Comparison of ENCODE assay signal across 8 mouse cellular contexts in genomic region chr8:104436038-104436437, GRCm38 (mm10). TPM values are rescaled to one million over a fixed set of nuclear protein-coding genes. Genes with fewer than 3 reads are reported as not detected.
DNase-seq lines count a peak whose midpoint lies in the region; ATAC-seq and TF ChIP-seq lines count a peak whose summit lies in the region.

No protein-coding gene starts in this region.

- 80% methylated on average over 12 of the region's 12 CpGs for WGBS in midbrain, embryonic 12.5 days

- no peak overlapping the region for H3K9ac ChIP-seq in midbrain, embryonic 12.5 days (replicated peaks)

- H3K4me1 ChIP-seq in midbrain, embryonic 12.5 days, result peaks cover 11% of the 10 kb centered on the region

- peak overlapping the region; percentile 92 for H3K27ac ChIP-seq in left cerebral cortex, adult 2 months
- 0 out of 2 replicates have a peak overlapping the region, but pooled peaks have one; percentile 31 for H3K27ac ChIP-seq in midbrain, embryonic 12.5 days (replicated peaks)

- H3K4me2 ChIP-seq in midbrain, embryonic 12.5 days (replicated peaks), result no peak overlapping the region

- no peak for TF ChIP-seq CTCF in left cerebral cortex, adult 2 months (IDR thresholded peaks at IDR 0.05)

- intact Hi-C loops in left cerebral cortex, adult 2 months (cut with DNase I), result loop anchor here (2.0 to 5.0 kb wide), 2 partner anchors 25 to 39 kb away; partner anchors contain the start of gene Cmtm4

- peak overlapping the region; percentile 30 for H3K4me3 ChIP-seq in left cerebral cortex, adult 2 months
- H3K4me3 ChIP-seq in midbrain, embryonic 12.5 days, result no peak overlapping the region

- H3K36me3 ChIP-seq in midbrain, embryonic 12.5 days, result peaks cover 92% of the 10 kb centered on the region

- no peaks in the 10 kb centered on the region for H3K9me3 ChIP-seq in midbrain, embryonic 12.5 days

- ATAC-seq in inflammation-experienced regulatory T-cells, adult 6 months, result peak; percentile 50
- ATAC-seq in midbrain, embryonic 12.5 days (ENCODE audit: low FRiP score, low read depth), result peak; percentile 92

- peak; percentile 36 for DNase-seq in ZHBTc4 (ENCODE audit: low read depth, low spot score)
- peak; percentile 100 for DNase-seq in cerebellum, adult 9-10 months
- DNase-seq in gastrocnemius, postnatal 10 days, result peak; percentile 99
- peak; percentile 94 to 98 for DNase-seq in left cerebral cortex, adult 2 months (ENCODE audit: extremely low spot score in 1 of 2, low spot score in 2 of 2)
- DNase-seq in skeletal muscle tissue, adult 2 months (ENCODE audit: low read depth, low spot score), result peak; percentile 97
- DNase-seq in embryo, embryonic 9.5 days (ENCODE audit: extremely low spot score), result no peak

- H3K27me3 ChIP-seq in midbrain, embryonic 12.5 days, result no peaks in the 10 kb centered on the region

RNA-seq across cellular contexts. Expression of gene Dync1li2, which starts 6.8 kb away (rescaled TPM):
- total RNA-seq in gastrocnemius, postnatal 10 days (2021), result 100 to 1,000 TPM; 101 to 112 TPM
- 10 to 100 TPM; 23.7 to 32.8 (median 31.2) TPM for polyA plus RNA-seq in inflammation-experienced regulatory T-cells, adult 6 months (2017; shearing (Covaris generic))
- 100 to 1,000 TPM; 279 to 326 TPM for total RNA-seq in left cerebral cortex, adult 2 months (2021)
- 132 TPM in 2 replicates for polyA plus RNA-seq in midbrain, embryonic 12.5 days (2016; fragmentation: Nextera tagmentation; extraction: Ambion mirVana)

RNA-seq across cellular contexts. Expression of gene Cmtm4, which starts 40.4 kb away (rescaled TPM):
- 1 to 10 TPM; 6.3 to 7.6 TPM for total RNA-seq in gastrocnemius, postnatal 10 days (2021)
- under 1 TPM; 0.32 to 0.78 (median 0.64) TPM for polyA plus RNA-seq in inflammation-experienced regulatory T-cells, adult 6 months (2017; shearing (Covaris generic))
- total RNA-seq in left cerebral cortex, adult 2 months (2021), result 10 to 100 TPM; 86.7 to 87.4 TPM
- 2.0 and 2.5 TPM in 2 replicates for polyA plus RNA-seq in midbrain, embryonic 12.5 days (2016; fragmentation: Nextera tagmentation; extraction: Ambion mirVana)

Comparison
In these comparisons a context has a peak if more than half of its experiments do, and no peak if none do; other contexts are left out.
1. RNA of gene Cmtm4, which starts 40.4 kb away (total RNA-seq): 86.7 to 87.4 TPM in left cerebral cortex, adult 2 months; 6.3 to 7.6 TPM in gastrocnemius, postnatal 10 days; every median in the first group is over 10 times any median in the second.